7 mouse cellular contexts compared by ENCODE assay signal in the genomic region with DNA sequence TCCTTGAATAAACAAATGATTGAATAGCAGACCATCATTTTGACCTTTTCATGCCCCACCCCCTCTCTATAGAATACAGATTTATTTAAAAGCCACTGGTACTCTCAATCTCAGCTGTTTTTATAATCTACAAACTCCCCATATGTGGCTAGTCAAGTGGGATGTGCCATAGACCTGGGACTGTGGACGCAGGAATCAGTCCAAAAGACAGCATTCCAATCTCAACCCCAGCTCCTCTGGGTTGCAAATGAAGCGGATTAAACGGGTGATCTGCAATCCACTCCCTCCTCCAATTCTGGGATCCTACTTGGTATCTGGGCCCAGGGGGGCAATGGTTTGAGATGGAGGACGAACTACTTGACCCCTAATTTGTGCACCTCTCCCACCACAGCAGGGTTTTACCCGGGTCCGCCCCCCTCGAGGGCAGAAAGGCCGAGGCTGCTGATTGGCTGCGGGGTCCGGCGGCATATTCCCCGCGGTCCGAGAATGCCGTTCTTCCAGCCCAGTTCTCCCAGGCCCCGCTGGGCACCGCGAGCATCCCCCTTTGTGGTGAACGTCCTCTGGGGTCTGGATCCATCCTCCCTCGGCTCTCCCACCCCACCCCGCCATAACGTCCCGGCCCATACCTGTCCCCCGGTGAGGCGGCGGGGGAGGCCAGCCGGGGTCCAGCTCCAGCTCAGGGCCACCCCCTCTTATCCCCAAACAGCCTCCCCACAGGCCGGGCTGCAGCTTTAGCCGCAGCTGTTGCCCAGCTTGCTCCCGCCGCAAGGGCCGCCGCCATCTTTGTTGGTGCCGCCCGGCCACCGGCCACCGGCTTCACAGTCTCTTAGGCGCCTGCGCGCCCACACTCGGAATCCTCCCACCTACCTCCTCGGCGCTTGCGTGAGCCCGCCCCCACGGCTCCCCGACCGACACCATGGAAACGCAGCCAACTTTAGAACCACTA. TPM values are rescaled to one million over a fixed set of nuclear protein-coding genes. Genes with fewer than 3 reads are reported as not detected.
DNase-seq lines count a peak whose midpoint lies in the region; ATAC-seq lines count a peak whose summit lies in the region.

Gene Usp21 (minus strand): TSS at position 856 of the 946 bp plus-strand sequence.

- peaks cover 28% of the 10 kb centered on the region for H3K36me3 ChIP-seq in intestine, embryonic 15.5 days
- peaks cover 64% of the 10 kb centered on the region for H3K36me3 ChIP-seq in midbrain, embryonic 10.5 days

- peak within 1 kb of the TSS; percentile 81 for H3K4me2 ChIP-seq in intestine, embryonic 15.5 days (replicated peaks)

- intact Hi-C loops in gastrocnemius, postnatal 36 days (cut with DNase I): loop anchor here (10.0 kb wide), 1 partner anchor 173 kb away; the partner anchor contains the start of gene Cfap126
- intact Hi-C loops in left cerebral cortex, postnatal 25 days (cut with DNase I): no loop called here

- ATAC-seq in intestine, embryonic 15.5 days: peak; percentile 96

- no peaks in the 10 kb centered on the region for H3K27me3 ChIP-seq in intestine, embryonic 15.5 days (replicated peaks)
- no peaks in the 10 kb centered on the region for H3K27me3 ChIP-seq in midbrain, embryonic 10.5 days (ENCODE audit: low read depth, poor library complexity, severe bottlenecking)

- peak; percentile 89 to 93 for DNase-seq in adrenal gland, adult 18-20 months (ENCODE audit: low spot score in 2 of 2)
- peak; percentile 97 for DNase-seq in embryo, embryonic 11 days
- DNase-seq in gastrocnemius, postnatal 36 days: peak; percentile 88 to 91
- peak; percentile 93 to 97 for DNase-seq in left cerebral cortex, postnatal 25 days (ENCODE audit: low spot score in 2 of 2)
- peak; percentile 95 for DNase-seq in midbrain, embryonic 10.5 days (ENCODE audit: low spot score)
- peak; percentile 93 for DNase-seq in right cerebral cortex, postnatal 4 days

- WGBS in intestine, embryonic 15.5 days: under 1% methylated on average over 49 of the region's 49 CpGs
- under 1% methylated on average over 49 of the region's 49 CpGs for WGBS in midbrain, embryonic 10.5 days

- H3K9ac ChIP-seq in intestine, embryonic 15.5 days: peak within 1 kb of the TSS; percentile 95

- H3K27ac ChIP-seq in intestine, embryonic 15.5 days: peak within 1 kb of the TSS; percentile 91
- peak within 1 kb of the TSS; percentile 100 for H3K27ac ChIP-seq in midbrain, embryonic 10.5 days (replicated peaks)

- peaks cover 15% of the 10 kb centered on the region for H3K4me1 ChIP-seq in intestine, embryonic 15.5 days (replicated peaks)
- peaks cover 32% of the 10 kb centered on the region for H3K4me1 ChIP-seq in midbrain, embryonic 10.5 days

- no peaks in the 10 kb centered on the region for H3K9me3 ChIP-seq in intestine, embryonic 15.5 days
- H3K9me3 ChIP-seq in midbrain, embryonic 10.5 days (replicated peaks): no peaks in the 10 kb centered on the region

- peak within 1 kb of the TSS; percentile 99 for H3K4me3 ChIP-seq in intestine, embryonic 15.5 days (replicated peaks)
- H3K4me3 ChIP-seq in midbrain, embryonic 10.5 days: peak within 1 kb of the TSS; percentile 98

RNA-seq across cellular contexts. Expression of gene Usp21, which starts in this region (rescaled TPM):
- total RNA-seq in adrenal gland, adult 18-20 months (2021): 10 to 100 TPM; 38.5 to 41.8 TPM
- 10 to 100 TPM; 13.5 to 13.8 TPM for total RNA-seq in gastrocnemius, postnatal 36 days (2021)
- polyA plus RNA-seq in intestine, embryonic 15.5 days (2015; fragmentation: Nextera tagmentation; extraction: Ambion mirVana): 56.0 and 57.2 TPM in 2 replicates
- total RNA-seq in left cerebral cortex, postnatal 25 days (2021): 10 to 100 TPM; 59.6 to 64.1 TPM
- polyA plus RNA-seq in midbrain, embryonic 10.5 days (2016; fragmentation: Nextera tagmentation; extraction: Ambion mirVana): 102 and 109 TPM in 2 replicates

Comparison
In these comparisons a context has a peak if more than half of its experiments do, and no peak if none do; other contexts are left out.
1. Peak in every context shown above with its lines: DNase-seq, ATAC-seq, H3K4me3 ChIP-seq and H3K27ac ChIP-seq.